Mouse (Mus musculus) bone marrow macrophage, adult 2 months (primary cell): Measurements from ENCODE around the gene Mvb12a. TPM values are rescaled to one million over a fixed set of nuclear protein-coding genes. Genes with fewer than 3 reads are reported as not detected.
A peak's percentile ranks its signal among the peaks of the same experiment; 100 is the strongest.

ENCODE experiments used
- H3K27ac ChIP-seq: 2 replicates; pipeline ENCODE4 v1.5.1; 2012; ENCODE audit warnings: low read depth, low read length; ENCODE audit not compliant: insufficient read depth
- H3K4me1 ChIP-seq: 2 replicates; pipeline ENCODE4 v1.6.1; 2012; ENCODE audit warnings: low read length; ENCODE audit not compliant: control insufficient read depth, insufficient read depth
- H3K4me3 ChIP-seq: 2 replicates; pipeline ENCODE4 v1.5.1; 2012; ENCODE audit warnings: mild to moderate bottlenecking, low read length, moderate library complexity; ENCODE audit not compliant: insufficient read depth
- CTCF ChIP-seq: IDR thresholded peaks from 2 replicates; pipeline ENCODE4 v1.5.1; 2012; ENCODE audit warnings: low read depth, mild to moderate bottlenecking, low read length, moderate library complexity
- POLR2A ChIP-seq: IDR thresholded peaks from 2 replicates; pipeline ENCODE4 v1.6.1; 2012; ENCODE audit warnings: mild to moderate bottlenecking, low read depth, low read length, borderline replicate concordance
- polyA plus RNA-seq: library from polyadenylated mRNA; stranded (reverse); fragments of >200 nt; gene quantifications from 2 replicates; pipeline ENCODE4 v1.2.4, GENCODE M21; 2012; ENCODE audit not compliant: missing spikeins, insufficient read depth, insufficient read length

The Mvb12a gene
- polyA plus RNA-seq, 1 experiment = 64.5 TPM

GRCm38 (mm10) chr8:71560071-71560470 lies 17.3 kb downstream of the Mvb12a start:
- Histone ChIP-seq H3K27ac (no peak overlapping the region), H3K4me3 (no peak overlapping the region), H3K4me1 (peaks cover 6% of the 10 kb centered on the region)
- no peak for TF ChIP-seq CTCF
- no peak for TF ChIP-seq POLR2A

- H3K4me3 ChIP-seq = no peak overlapping the region
- TF ChIP-seq POLR2A (no peak), CTCF (no peak)
- H3K27ac ChIP-seq = no peak overlapping the region
- peaks cover 6% of the 10 kb centered on the region for H3K4me1 ChIP-seq
These were observed 18.0 kb downstream of the Mvb12a start for GRCm38 (mm10) chr8:71560765-71561164.

- TF ChIP-seq POLR2A = no peak
- peak; percentile 98 for TF ChIP-seq CTCF
- Histone ChIP-seq H3K4me3 (no peak overlapping the region), H3K4me1 (peaks cover 6% of the 10 kb centered on the region), H3K27ac (no peak overlapping the region)
These were observed 18.7 kb downstream of the Mvb12a start for GRCm38 (mm10) chr8:71561401-71561800.

GRCm38 (mm10) chr8:71562751-71563150 lies 20.0 kb downstream of the Mvb12a start:
- Histone ChIP-seq H3K27ac (no peak overlapping the region), H3K4me1 (peaks cover 16% of the 10 kb centered on the region), H3K4me3 (peak overlapping the region; percentile 20; the same call in 1 of the 2 replicates)
- TF ChIP-seq POLR2A (no peak), CTCF (peak; percentile 53; the same call in 1 of the 2 replicates)

DNA sequence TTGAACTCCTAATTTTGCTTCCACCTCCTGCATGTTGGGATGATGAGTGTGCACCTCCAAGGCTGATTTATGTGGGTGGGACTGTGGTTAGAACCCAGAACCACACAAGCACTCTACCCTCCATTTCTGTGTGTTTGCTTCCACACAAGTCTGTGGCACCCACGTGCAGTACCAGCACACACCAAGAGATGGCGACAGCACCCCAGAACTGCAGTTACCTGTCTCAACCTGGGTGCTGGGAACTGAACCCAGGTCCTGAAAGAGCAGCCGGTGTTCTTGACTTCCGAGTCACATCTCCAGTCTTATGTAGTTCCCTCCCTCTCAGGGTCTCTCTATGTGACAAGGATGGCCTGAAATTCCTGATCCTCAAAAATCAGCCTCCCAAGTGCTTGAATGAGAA lies 21.3 kb downstream of the Mvb12a start:
- TF ChIP-seq CTCF = no peak
- TF ChIP-seq POLR2A = no peak
- Histone ChIP-seq H3K27ac (no peak overlapping the region), H3K4me3 (no peak overlapping the region), H3K4me1 (peaks cover 20% of the 10 kb centered on the region)

DNA sequence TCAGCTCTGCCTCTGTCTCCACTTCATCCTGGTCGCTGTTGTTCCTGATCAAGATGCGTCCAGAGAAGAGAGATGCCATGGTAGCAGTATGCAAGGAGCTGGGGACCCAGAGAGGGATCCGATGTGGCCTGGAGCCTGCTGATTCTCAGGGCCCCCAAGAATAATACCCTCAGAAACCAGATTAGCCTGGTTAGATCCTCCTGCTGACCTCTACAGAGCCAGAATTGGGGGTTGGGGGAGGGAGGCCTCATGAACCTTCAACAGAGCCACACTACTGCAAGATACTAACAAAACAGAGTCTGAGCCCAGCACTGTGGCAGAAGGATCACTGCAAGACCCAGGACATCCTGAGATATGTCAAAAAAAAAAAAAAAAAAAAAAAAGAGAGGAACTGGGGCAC lies 23.8 kb downstream of the Mvb12a start, which contains the start of gene Nxnl1:
Gene Nxnl1, minus strand, starts transcription at position 101 of the 400 bp plus-strand sequence.
- H3K4me1 ChIP-seq = peaks cover 29% of the 10 kb centered on the region
- H3K27ac ChIP-seq = peak within 1 kb of the TSS; percentile 82; the same call in 1 of the 2 replicates
- no peak within 1 kb of the TSS for H3K4me3 ChIP-seq
- TF ChIP-seq POLR2A (no peak), CTCF (no peak)

- peaks cover 29% of the 10 kb centered on the region for H3K4me1 ChIP-seq
- no peak for TF ChIP-seq CTCF
- no peak for TF ChIP-seq POLR2A
- H3K27ac ChIP-seq = peak overlapping the region; percentile 82
- no peak overlapping the region for H3K4me3 ChIP-seq
These were observed 24.9 kb downstream of the Mvb12a start for GRCm38 (mm10) chr8:71567587-71567986.

GRCm38 (mm10) chr8:71568387-71568937 lies 25.7 kb downstream of the Mvb12a start, which contains the start of gene Slc27a1:
Slc27a1 (plus strand) TSS chr8:71568882.
- TF ChIP-seq POLR2A (no peak), CTCF (no peak; the same call in 1 of the 2 replicates)
- peak within 1 kb of the TSS; percentile 82 for H3K27ac ChIP-seq
- peaks cover 29% of the 10 kb centered on the region for H3K4me1 ChIP-seq
- peak within 1 kb of the TSS; percentile 62 for H3K4me3 ChIP-seq

- H3K27ac ChIP-seq = peak overlapping the region; percentile 52
- TF ChIP-seq CTCF (no peak), POLR2A (no peak)
- H3K4me1 ChIP-seq = peaks cover 29% of the 10 kb centered on the region
- peak overlapping the region; percentile 62 for H3K4me3 ChIP-seq
These were observed 26.2 kb downstream of the Mvb12a start for GRCm38 (mm10) chr8:71568941-71569340.

- peak overlapping the region; percentile 62 for H3K4me3 ChIP-seq
- H3K27ac ChIP-seq = peak overlapping the region; percentile 52
- TF ChIP-seq POLR2A (no peak), CTCF (no peak)
- peaks cover 29% of the 10 kb centered on the region for H3K4me1 ChIP-seq
These were observed 26.9 kb downstream of the Mvb12a start for GRCm38 (mm10) chr8:71569366-71570290.
